Mouse (Mus musculus): ENCODE measurements around the gene Kazn. TPM values are rescaled to one million over a fixed set of nuclear protein-coding genes. Genes with fewer than 3 reads are reported as not detected.

Gene Kazn
- polyA plus RNA-seq, 1 experiment from 2014 or later: 10.6 TPM

DNA sequence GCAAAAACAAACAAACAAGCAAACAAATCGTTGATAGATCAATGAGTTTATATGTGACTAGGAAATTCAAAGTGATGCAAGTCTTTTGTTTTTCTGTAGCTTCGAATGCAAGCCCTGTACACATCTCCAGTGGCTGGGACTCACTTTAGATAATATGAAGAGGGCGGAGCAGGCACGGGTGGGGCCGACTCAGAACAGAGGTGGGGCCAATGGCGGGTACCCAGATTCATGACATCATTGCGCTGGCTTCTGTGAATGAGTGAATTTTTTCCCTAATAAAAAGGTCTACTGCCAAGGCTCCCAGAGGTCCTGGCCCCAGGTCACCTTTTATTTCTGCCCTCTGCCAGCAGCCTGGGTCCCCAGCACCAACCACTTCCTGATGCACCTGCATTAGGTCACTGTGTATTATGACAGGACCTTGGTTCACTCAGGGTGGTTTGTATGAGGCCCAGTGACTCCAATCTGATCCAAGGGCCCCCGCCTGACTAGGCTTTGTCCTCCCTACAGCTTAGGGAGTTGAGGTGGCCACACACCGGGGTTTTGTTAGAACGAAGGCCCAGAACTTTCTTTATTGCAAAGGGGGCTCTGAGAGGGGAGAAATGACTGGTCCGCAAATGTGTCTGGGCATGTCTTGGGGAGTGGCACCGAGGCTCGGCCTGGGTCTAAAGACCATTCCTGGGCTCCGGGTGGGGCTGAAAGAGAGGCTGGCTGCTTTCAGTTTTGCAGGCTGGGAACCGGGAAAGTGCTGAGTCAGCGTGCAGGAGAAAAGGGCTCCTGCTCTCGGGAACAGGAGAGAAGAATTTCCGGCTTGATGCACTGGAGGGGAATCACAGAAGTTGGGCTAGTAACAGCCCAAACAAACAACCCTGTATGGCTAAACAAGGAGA, 68.1 kb downstream of the Kazn start:
- no peaks in the 10 kb centered on the region for H3K9me3 ChIP-seq (ENCODE audit: control insufficient read depth, low read length)
- no peak overlapping the region for H3K4me3 ChIP-seq (ENCODE audit: low read depth, low read length)
- WGBS: 60% methylated on average over 18 of the region's 18 CpGs
- peaks cover 16% of the 10 kb centered on the region for H3K4me1 ChIP-seq (ENCODE audit: control insufficient read depth, insufficient read depth, low read length)
- H3K27me3 ChIP-seq (ENCODE audit: control insufficient read depth, insufficient read depth, low read length): no peaks in the 10 kb centered on the region
- ATAC-seq (ENCODE audit: insufficient read depth, low FRiP score, low TSS enrichment) (no peak), DNase-seq (ENCODE audit: low spot score) (no peak)
- no peak overlapping the region for H3K9ac ChIP-seq (ENCODE audit: low read length)
- H3K36me3 ChIP-seq (ENCODE audit: control insufficient read depth, insufficient read depth, low read length): no peaks in the 10 kb centered on the region
- H3K27ac ChIP-seq (ENCODE audit: low read depth, low read length): no peak overlapping the region
- no peak overlapping the region for H3K4me2 ChIP-seq (ENCODE audit: low read depth)

- Histone ChIP-seq H3K9ac (ENCODE audit: low read length) (no peak overlapping the region), H3K4me3 (ENCODE audit: low read depth, low read length) (no peak overlapping the region), H3K27me3 (ENCODE audit: control insufficient read depth, insufficient read depth, low read length) (no peaks in the 10 kb centered on the region), H3K9me3 (ENCODE audit: control insufficient read depth, low read length) (no peaks in the 10 kb centered on the region), H3K4me1 (ENCODE audit: control insufficient read depth, insufficient read depth, low read length) (peaks cover 16% of the 10 kb centered on the region), H3K27ac (ENCODE audit: low read depth, low read length) (no peak overlapping the region), H3K4me2 (ENCODE audit: low read depth) (no peak overlapping the region), H3K36me3 (ENCODE audit: control insufficient read depth, insufficient read depth, low read length) (no peaks in the 10 kb centered on the region)
- WGBS: 66% methylated on average over 4 of the region's 4 CpGs
- ATAC-seq (ENCODE audit: insufficient read depth, low FRiP score, low TSS enrichment) (no peak), DNase-seq (ENCODE audit: low spot score) (no peak)
Observed at GRCm38 (mm10) chr4:142169636-142170035, 69.6 kb downstream of the Kazn start.

GRCm38 (mm10) chr4:142168352-142168751, 70.8 kb downstream of the Kazn start:
- no peak overlapping the region for H3K9ac ChIP-seq (ENCODE audit: low read length)
- H3K4me3 ChIP-seq (ENCODE audit: low read depth, low read length): no peak overlapping the region
- ATAC-seq (ENCODE audit: insufficient read depth, low FRiP score, low TSS enrichment) (no peak), DNase-seq (ENCODE audit: low spot score) (no peak)
- 85% methylated on average over 7 of the region's 7 CpGs for WGBS
- H3K36me3 ChIP-seq (ENCODE audit: control insufficient read depth, insufficient read depth, low read length): no peaks in the 10 kb centered on the region
- H3K27ac ChIP-seq (ENCODE audit: low read depth, low read length): no peak overlapping the region
- peaks cover 10% of the 10 kb centered on the region for H3K4me1 ChIP-seq (ENCODE audit: control insufficient read depth, insufficient read depth, low read length)
- no peaks in the 10 kb centered on the region for H3K9me3 ChIP-seq (ENCODE audit: control insufficient read depth, low read length)
- no peak overlapping the region for H3K4me2 ChIP-seq (ENCODE audit: low read depth)
- no peaks in the 10 kb centered on the region for H3K27me3 ChIP-seq (ENCODE audit: control insufficient read depth, insufficient read depth, low read length)

GRCm38 (mm10) chr4:142165835-142166701, 73.1 kb downstream of the Kazn start:
- no peak overlapping the region for H3K9ac ChIP-seq (ENCODE audit: low read length)

GRCm38 (mm10) chr4:142165363-142165762, 73.8 kb downstream of the Kazn start:
- DNase-seq (ENCODE audit: low spot score) (no peak), ATAC-seq (ENCODE audit: insufficient read depth, low FRiP score, low TSS enrichment) (no peak)
- H3K4me2 ChIP-seq (ENCODE audit: low read depth): no peak overlapping the region
- H3K4me1 ChIP-seq (ENCODE audit: control insufficient read depth, insufficient read depth, low read length): peaks cover 8% of the 10 kb centered on the region
- no peak overlapping the region for H3K9ac ChIP-seq (ENCODE audit: low read length)
- no peak overlapping the region for H3K27ac ChIP-seq (ENCODE audit: low read depth, low read length)
- no peaks in the 10 kb centered on the region for H3K27me3 ChIP-seq (ENCODE audit: control insufficient read depth, insufficient read depth, low read length)
- H3K9me3 ChIP-seq (ENCODE audit: control insufficient read depth, low read length): no peaks in the 10 kb centered on the region
- WGBS: 68% methylated on average over 5 of the region's 5 CpGs
- H3K4me3 ChIP-seq (ENCODE audit: low read depth, low read length): no peak overlapping the region
- no peaks in the 10 kb centered on the region for H3K36me3 ChIP-seq (ENCODE audit: control insufficient read depth, insufficient read depth, low read length)

More at GRCm38 (mm10) chr4:142165835-142166701, 73.1 kb downstream of the Kazn start:
- H3K27ac ChIP-seq (ENCODE audit: low read depth, low read length): no peak overlapping the region
- H3K9me3 ChIP-seq (ENCODE audit: control insufficient read depth, low read length): no peaks in the 10 kb centered on the region
- H3K36me3 ChIP-seq (ENCODE audit: control insufficient read depth, insufficient read depth, low read length): no peaks in the 10 kb centered on the region
- no peak overlapping the region; the same call in 1 of the 2 replicates for H3K4me2 ChIP-seq (ENCODE audit: low read depth)
- 12% methylated on average over 18 of the region's 18 CpGs for WGBS
- ATAC-seq (ENCODE audit: insufficient read depth, low FRiP score, low TSS enrichment): no peak
- H3K4me1 ChIP-seq (ENCODE audit: control insufficient read depth, insufficient read depth, low read length): peaks cover 8% of the 10 kb centered on the region
- H3K27me3 ChIP-seq (ENCODE audit: control insufficient read depth, insufficient read depth, low read length): no peaks in the 10 kb centered on the region
- DNase-seq (ENCODE audit: low spot score): peak; percentile 52
- H3K4me3 ChIP-seq (ENCODE audit: low read depth, low read length): no peak overlapping the region

DNA sequence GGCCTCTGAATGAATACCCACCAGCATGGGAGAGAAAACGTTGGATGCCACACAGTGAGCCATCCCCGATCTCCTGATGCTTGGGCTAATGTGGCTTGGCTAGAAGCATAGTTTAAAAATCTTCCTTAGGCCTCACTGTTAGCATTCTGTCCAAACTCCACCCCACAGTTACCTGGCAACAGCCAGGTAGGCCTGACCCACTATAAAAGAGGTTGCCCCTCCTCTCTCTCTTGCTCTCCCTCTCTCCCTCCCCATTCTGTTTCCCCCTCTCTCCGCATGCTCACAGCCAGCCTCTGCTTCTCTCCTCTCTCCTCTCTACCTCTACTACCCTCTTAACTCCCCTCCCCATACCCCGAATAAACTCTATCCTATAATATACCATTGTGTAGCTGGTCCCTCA, 74.8 kb downstream of the Kazn start:
- no peak overlapping the region for H3K4me3 ChIP-seq (ENCODE audit: low read depth, low read length)
- 63% methylated on average over 4 of the region's 4 CpGs for WGBS
- H3K9ac ChIP-seq (ENCODE audit: low read length): no peak overlapping the region
- ATAC-seq (ENCODE audit: insufficient read depth, low FRiP score, low TSS enrichment) (no peak), DNase-seq (ENCODE audit: low spot score) (no peak)
- peaks cover 8% of the 10 kb centered on the region for H3K4me1 ChIP-seq (ENCODE audit: control insufficient read depth, insufficient read depth, low read length)
- H3K27me3 ChIP-seq (ENCODE audit: control insufficient read depth, insufficient read depth, low read length): no peaks in the 10 kb centered on the region
- no peaks in the 10 kb centered on the region for H3K36me3 ChIP-seq (ENCODE audit: control insufficient read depth, insufficient read depth, low read length)
- no peaks in the 10 kb centered on the region for H3K9me3 ChIP-seq (ENCODE audit: control insufficient read depth, low read length)
- no peak overlapping the region for H3K27ac ChIP-seq (ENCODE audit: low read depth, low read length)
- H3K4me2 ChIP-seq (ENCODE audit: low read depth): no peak overlapping the region

GRCm38 (mm10) chr4:142163862-142164261, 75.3 kb downstream of the Kazn start:
- WGBS: 47% methylated on average over 3 of the region's 3 CpGs
- Histone ChIP-seq H3K4me3 (ENCODE audit: low read depth, low read length) (no peak overlapping the region), H3K9me3 (ENCODE audit: control insufficient read depth, low read length) (no peaks in the 10 kb centered on the region), H3K27ac (ENCODE audit: low read depth, low read length) (no peak overlapping the region), H3K27me3 (ENCODE audit: control insufficient read depth, insufficient read depth, low read length) (no peaks in the 10 kb centered on the region), H3K4me2 (ENCODE audit: low read depth) (no peak overlapping the region), H3K9ac (ENCODE audit: low read length) (no peak overlapping the region), H3K4me1 (ENCODE audit: control insufficient read depth, insufficient read depth, low read length) (peaks cover 8% of the 10 kb centered on the region), H3K36me3 (ENCODE audit: control insufficient read depth, insufficient read depth, low read length) (no peaks in the 10 kb centered on the region)
- DNase-seq (ENCODE audit: low spot score): no peak
- ATAC-seq (ENCODE audit: insufficient read depth, low FRiP score, low TSS enrichment): no peak

DNA sequence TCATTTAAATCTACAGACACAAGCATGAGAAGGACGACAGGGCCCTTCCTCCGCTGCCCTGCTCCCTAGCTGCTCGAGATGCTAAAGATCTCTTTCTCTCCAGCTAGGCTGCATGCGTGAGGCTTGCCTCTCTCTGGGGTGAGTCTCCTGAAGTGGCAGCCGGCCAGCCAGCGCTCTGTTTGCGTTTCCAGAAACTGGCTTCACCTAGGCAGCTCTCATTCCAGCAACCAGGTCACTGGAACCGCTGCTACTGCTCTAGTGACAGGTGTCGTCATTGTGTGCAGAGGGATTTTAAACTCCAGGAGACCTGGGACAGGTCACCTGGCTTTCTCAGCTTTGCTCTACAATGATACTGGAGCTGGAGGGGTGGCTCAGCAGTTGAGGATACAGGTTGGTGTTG, 76.5 kb downstream of the Kazn start:
- Histone ChIP-seq H3K4me2 (ENCODE audit: low read depth) (no peak overlapping the region), H3K27ac (ENCODE audit: low read depth, low read length) (no peak overlapping the region), H3K9ac (ENCODE audit: low read length) (no peak overlapping the region), H3K36me3 (ENCODE audit: control insufficient read depth, insufficient read depth, low read length) (peaks cover 2% of the 10 kb centered on the region; the same call in 1 of the 2 replicates), H3K9me3 (ENCODE audit: control insufficient read depth, low read length) (no peaks in the 10 kb centered on the region), H3K4me3 (ENCODE audit: low read depth, low read length) (no peak overlapping the region), H3K4me1 (ENCODE audit: control insufficient read depth, insufficient read depth, low read length) (peaks cover 8% of the 10 kb centered on the region), H3K27me3 (ENCODE audit: control insufficient read depth, insufficient read depth, low read length) (no peaks in the 10 kb centered on the region)
- no peak for ATAC-seq (ENCODE audit: insufficient read depth, low FRiP score, low TSS enrichment)
- no peak for DNase-seq (ENCODE audit: low spot score)
- WGBS: 93% methylated on average over 9 of the region's 9 CpGs
